Mouse (Mus musculus) left cerebral cortex, postnatal 14 days (tissue): ENCODE measurements at regions not wholly inside any gene's neighbourhood (a gene's known extent, or its start where the extent isn't known, plus 50 kb on each side); places are given as distances from the start of the nearest gene placed in this dataset.

Experiments
- DNase-seq, 2 experiments: peaks; one replicate each; pipeline ENCODE4 v3.0.0; 2021 to 2022; ENCODE audit warnings: low spot score in 2 of 2, mixed read lengths in 1 of 2
- intact Hi-C: fragments of 180-260 bp; cut with DNase I; formaldehyde crosslinking; loops from one replicate; pipeline ENCODE4 v1.15.1; 2025

DNA sequence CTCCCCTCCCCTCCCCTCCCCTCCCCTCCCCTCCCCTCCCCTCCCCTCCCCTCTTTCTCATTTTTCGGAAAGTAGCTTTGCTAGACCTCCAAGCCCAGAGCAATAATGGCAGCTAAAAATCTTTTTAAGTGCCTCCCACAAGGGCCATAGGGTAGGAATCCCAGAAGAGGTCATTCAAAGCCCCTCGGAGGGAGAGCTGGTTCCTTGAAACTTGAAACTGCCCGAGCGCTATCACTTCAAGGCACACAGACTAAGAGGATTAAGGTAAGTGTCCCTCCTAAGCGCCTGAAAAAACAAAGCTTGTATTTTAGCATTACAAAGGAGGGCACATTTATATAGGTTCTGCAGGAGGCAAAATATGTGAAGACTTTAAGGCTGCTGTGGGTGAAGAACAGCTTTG, 141.2 kb upstream of the Irx5 start:
- no peak for DNase-seq
- intact Hi-C loops = no loop called here

DNA sequence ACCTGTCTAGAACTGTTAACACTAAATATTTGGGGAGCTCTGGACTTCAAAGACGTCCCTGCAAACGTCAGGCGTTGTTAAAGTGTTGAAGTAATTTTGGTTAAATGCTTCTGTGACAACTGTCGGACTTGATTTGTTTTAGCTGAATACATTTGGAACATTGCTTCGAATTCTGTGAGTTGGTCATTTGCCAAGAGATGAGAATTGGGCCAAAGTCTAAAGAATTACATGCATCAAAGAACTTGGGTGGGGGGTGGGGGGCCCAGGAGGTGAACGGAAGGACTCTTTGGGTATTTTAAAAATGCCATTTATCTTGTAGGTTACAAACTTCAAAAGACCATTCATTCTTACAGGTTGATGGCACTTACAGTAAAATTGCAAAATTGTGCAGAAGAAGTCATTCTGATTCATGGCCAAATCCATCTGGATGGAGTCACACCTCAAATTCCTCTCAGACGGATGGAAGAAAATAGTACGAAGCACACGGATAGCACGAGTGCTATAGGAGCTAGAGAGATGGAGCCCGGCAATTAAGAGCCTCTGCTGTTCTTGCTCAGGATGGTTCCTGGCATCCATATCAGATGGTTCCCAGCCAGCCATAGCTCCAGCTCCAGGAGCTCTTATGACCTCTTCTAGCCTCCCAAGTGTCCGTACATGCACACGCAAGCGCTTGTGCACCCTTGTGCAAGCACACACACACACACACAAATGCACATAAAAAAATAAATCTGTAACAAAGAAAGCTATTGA, 144.5 kb upstream of the Irx5 start:
- no peak for DNase-seq
- intact Hi-C loops = no loop called here

DNA sequence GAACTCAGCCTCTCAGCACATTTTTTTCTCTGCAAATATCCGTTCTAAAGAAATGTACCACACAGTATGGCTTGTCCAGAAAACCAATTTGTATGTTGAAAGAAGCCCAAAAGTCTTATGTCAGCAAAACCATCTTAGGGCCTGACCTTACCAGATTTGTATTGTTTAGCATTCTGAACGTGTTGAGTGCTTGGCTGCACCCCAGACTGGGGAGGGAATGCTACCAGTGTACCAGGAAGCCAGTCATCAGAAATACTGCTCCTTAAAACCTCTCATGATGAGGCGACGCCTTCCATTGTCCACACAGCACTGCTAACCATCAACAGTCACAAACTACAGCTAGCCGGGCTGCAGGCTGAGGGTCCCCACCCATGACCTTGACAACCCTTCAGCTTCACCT, 148.3 kb upstream of the Irx5 start:
- intact Hi-C loops = no loop called here
- DNase-seq = no peak

GRCm38 (mm10) chr8:92195635-92196034, 161.8 kb upstream of the Irx5 start:
- no peak for DNase-seq
- intact Hi-C loops = no loop called here

- intact Hi-C loops = no loop called here
- DNase-seq = no peak
Measured at GRCm38 (mm10) chr8:92194065-92194464, 163.4 kb upstream of the Irx5 start.

DNA sequence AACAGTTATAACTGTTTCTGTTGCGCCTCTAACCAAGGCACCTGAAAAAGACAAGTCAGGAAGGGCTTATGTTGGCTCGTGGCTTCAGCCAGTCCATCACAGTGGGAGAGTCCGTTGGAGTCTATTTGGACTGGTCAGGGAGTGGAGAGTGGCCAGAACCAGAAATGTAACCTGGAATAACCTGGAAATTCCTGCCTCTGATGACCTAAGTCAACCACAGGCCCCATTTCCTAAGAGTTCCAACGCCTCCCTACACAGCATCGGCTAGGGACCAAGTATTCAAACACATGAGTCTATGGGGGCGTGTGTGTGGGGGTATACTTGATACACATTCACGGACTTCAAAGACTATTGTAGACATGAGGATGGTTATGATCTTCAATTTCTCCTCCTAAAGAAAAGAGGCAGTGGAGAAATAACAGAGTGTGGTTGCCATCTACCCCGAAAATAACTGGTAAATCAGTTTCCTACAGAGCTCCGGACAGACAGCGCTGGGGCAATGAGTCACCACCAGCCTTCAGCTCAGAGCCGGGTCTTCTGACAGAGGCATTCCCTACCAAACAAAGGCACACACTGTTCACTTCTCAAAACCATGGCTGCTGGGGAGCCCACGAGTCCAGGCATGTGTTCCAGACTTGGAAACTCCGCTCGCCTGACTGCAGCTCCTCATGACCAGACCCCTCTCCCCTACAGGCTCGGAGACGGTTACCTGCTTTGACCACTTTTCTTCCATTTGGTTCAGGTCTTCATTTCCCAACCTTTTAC, 167.0 kb upstream of the Irx5 start:
- intact Hi-C loops = no loop called here
- no peak for DNase-seq

DNA sequence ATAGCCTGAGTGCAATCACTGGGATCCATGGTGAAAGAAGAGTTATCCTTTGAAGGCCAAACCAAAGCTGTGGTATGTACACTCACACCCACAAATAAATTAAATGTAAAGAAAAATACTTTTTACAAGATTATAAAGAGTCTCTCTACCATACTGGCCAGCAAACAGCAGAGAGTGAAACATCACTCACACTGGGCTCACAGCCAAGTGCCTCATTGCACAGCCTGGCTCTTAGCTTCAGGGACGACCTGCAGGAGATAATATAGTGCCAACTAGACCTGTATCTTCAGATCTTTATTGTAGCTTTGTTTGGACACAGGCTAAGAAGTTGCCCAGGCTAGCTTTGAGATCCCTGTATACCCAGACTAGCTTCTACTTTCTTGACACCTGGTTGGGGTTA, 174.1 kb upstream of the Irx5 start:
- intact Hi-C loops = no loop called here
- DNase-seq = no peak

DNA sequence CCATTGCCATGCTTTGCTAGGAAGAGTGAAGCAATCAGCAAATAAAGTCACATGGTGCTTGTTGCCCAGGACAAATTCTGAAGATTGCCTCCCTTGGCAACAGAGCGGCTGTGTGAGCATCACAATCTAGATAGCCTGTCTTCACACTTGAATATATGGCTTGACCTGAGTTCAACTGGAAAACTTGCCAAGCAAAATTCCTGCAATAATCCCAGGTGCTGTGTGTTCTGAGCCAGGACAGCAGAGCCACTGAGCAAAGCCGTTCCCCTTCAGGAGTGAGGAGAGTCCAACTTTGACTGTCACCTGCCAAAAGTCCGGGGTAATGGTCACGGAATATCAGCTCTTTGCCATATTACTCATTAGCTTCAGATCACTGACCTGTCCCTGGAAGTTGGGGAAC, 176.8 kb upstream of the Irx5 start:
- DNase-seq = no peak
- intact Hi-C loops = no loop called here

GRCm38 (mm10) chr8:92179327-92179726, 178.1 kb upstream of the Irx5 start:
- intact Hi-C loops = no loop called here
- no peak for DNase-seq

- intact Hi-C loops = no loop called here
- DNase-seq = no peak
Measured at GRCm38 (mm10) chr8:92176101-92176500, 181.3 kb upstream of the Irx5 start.

- intact Hi-C loops = no loop called here
- no peak for DNase-seq
Measured at GRCm38 (mm10) chr8:92174106-92174505, 183.3 kb upstream of the Irx5 start.

GRCm38 (mm10) chr8:92171578-92171977, 185.8 kb upstream of the Irx5 start:
- intact Hi-C loops = no loop called here

DNA sequence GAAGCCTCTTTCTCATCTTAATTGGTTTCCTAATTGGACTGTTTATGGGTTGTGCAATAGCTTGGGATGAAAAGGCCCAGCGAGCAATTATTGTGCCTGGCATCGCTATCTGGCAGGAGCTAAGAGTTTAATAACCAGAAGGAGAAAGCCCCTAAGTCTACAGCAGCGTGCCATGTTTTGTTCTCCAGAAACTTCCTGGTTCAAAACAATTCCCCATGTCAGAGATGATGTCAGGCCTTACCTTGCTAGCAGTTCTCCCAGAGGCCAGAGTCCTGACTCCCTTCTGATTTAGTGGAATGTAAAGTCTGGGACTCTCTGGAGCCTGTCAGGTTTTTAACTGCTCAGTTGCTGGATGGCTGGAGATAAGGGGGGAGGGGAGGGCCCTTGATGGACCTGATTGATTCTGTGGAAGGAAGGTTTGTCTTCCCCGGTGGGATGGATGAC, 190.1 kb upstream of the Irx5 start:
- DNase-seq = no peak
- intact Hi-C loops = no loop called here

More at GRCm38 (mm10) chr8:92171578-92171977, 185.8 kb upstream of the Irx5 start:
- no peak for DNase-seq

- intact Hi-C loops = no loop called here
- no peak for DNase-seq
Measured at GRCm38 (mm10) chr8:92165306-92165705, 192.1 kb upstream of the Irx5 start.

GRCm38 (mm10) chr8:92164496-92164895, 192.9 kb upstream of the Irx5 start:
- intact Hi-C loops = no loop called here
- peak; percentile 26 to 34 for DNase-seq

- intact Hi-C loops = no loop called here
- DNase-seq = no peak
Measured at GRCm38 (mm10) chr8:92161002-92161401, 196.4 kb upstream of the Irx5 start.

GRCm38 (mm10) chr8:92158219-92158618, 199.2 kb upstream of the Irx5 start:
- intact Hi-C loops = no loop called here
- DNase-seq = no peak

GRCm38 (mm10) chr8:92152478-92152877, 204.9 kb upstream of the Irx5 start:
- DNase-seq = no peak
- intact Hi-C loops = no loop called here

GRCm38 (mm10) chr8:92147672-92148071, 209.8 kb upstream of the Irx5 start:
- DNase-seq = no peak
- intact Hi-C loops = no loop called here

GRCm38 (mm10) chr8:92137091-92137882, 220.1 kb upstream of the Irx5 start:
- no peak for DNase-seq
- intact Hi-C loops = no loop called here
